Mouse (Mus musculus) adrenal gland, postnatal 36 days (tissue): ENCODE results near the gene Map3k20. TPM values are rescaled to one million over a fixed set of nuclear protein-coding genes. Genes with fewer than 3 reads are reported as not detected.

Experiments used
- DNase-seq, 2 experiments: peaks; one replicate each; pipeline ENCODE4 v3.0.0; 2021; ENCODE audit warnings: mixed read lengths in 1 of 2
- total RNA-seq, 2 experiments: library from RNA; stranded (reverse); gene quantifications; 2 replicates each; pipeline ENCODE4 v1.2.3; 2021

The Map3k20 gene
- total RNA-seq, 2 experiments from 2014 or later = 26.1 to 30.4 TPM

DNA sequence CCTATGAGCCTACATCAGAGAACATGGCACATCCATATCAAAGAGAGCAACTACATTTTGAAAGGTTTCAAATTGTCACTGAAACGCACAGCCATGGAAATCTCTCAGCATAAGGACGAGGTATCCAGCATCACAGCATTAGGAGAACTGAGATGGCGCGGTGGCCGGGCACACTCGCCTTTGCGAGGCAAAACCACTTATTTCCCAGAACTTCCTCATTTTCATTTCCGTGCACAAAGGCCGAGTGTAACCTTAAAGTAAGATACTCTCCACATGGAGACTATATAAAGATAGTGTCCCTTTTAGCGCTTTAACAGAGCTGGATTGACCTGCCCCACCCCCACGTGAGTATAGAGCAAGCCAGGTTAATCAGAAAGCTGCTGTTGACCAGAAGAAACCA lies 94.0 kb downstream of the Map3k20 start:
- DNase-seq = no peak

DNA sequence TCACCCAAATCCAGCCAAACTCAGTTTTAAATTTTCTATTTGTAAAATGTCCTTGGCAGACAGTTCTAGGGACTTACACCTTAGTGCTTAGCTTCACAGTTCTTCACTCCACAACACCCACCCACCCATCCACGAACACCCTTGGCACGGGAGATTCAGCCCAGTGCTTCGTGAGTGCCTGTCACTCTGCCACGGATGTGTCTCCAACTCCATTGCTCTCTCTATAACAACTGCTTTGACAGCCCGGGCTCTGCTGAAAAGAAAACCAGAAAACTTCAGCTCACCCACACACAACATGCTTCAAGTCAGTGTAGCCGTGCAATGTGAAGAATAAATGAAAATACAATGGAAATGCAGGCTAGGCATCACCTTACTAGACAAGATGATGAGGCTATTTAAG lies 97.2 kb downstream of the Map3k20 start:
- no peak for DNase-seq

DNA sequence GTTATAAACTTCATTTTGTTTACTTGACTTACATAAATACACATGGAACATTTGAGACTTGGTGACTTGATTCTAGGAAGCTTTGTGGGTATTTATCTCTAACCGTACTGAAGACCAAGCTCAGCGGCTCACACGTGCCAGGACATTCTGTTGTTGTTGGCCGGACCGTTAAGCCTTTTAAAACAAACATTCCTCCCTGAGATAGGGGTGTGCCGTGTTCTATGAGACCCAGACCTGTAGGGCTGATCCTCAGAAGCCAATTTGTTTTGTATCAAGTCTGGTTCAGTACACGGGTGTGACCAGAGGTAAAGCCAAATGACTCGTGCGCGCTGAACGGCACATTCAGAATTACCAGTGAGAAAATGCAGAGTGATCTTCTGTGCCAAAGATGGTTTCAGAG lies 97.9 kb downstream of the Map3k20 start:
- no peak for DNase-seq

DNA sequence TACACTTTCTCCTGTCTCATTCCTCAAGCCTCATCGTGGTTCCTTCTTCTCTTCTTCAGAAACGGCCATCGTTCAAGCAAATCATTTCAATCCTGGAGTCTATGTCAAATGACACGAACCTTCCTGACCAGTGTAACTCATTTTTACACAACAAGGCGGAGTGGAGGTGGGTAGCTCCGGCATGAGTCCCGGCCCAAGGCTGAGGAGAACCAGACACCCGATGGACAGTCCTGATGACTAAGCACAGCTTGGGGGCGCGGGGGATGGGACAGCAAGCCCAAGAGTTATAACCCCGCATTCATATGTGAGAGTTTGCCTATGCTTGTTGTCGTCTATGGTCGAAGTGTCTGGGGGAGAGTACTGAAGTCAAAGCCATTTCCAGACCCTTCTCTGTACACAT lies 104.0 kb downstream of the Map3k20 start:
- peak; percentile 51 to 64 for DNase-seq

DNA sequence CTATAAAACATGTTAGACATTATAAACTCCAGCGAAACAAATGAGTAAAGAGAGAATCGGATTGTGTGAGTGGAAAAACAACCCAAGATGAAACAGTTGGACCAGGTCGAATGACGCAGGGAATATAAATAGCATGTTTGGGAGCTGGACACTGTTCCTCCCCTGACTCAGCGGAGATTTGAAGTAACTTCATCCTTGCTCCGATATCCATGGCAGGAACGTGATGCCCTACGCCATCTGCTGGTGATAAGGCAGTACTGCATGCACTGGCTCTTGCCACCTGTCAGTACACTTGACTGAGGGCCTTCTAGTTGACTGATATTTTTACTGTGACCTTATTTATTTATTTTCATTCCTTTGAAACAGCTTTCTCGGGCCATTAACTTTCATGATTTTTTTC lies 104.5 kb downstream of the Map3k20 start:
- DNase-seq = peak; percentile 85 to 86

DNA sequence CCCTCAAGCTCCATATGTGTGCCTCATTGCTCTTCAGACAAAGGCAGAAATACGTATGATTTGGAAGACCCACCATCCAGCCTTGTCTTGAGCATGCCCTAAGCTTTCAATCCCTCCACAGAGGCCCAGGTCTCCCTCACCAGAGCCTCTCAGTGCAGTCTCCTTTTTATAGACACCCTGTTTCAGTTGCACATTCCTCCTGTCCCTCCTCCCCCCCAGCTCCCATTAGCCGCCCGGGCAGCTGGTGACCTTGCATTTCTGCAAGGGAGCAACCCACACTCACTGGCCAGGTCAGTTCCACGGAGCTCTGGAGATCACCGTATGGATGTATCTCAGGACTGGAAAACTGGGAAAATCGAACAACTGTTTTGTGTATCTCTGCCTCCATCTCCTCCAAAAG lies 105.0 kb downstream of the Map3k20 start:
- DNase-seq = peak; percentile 52 to 59

DNA sequence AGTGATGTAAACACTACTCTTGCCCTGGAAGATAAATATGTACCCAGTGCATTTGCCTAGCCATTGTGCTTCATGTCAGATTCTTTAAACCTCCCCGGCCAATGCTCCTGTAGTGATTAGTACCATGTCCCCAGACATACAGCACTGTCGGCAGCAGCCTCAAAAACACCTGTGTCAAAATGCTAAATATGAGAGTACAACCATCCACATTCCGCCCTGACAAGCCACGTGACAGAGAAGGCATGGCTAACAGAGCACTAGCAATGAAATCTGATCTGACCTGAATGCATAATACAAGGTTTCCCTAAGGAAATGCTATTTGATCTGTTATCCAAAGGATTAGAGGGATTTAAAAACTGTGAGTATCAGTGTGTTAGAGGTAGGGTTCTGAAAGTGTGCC lies 105.6 kb downstream of the Map3k20 start:
- DNase-seq = peak in 1 of 2 experiments; percentile 23

DNA sequence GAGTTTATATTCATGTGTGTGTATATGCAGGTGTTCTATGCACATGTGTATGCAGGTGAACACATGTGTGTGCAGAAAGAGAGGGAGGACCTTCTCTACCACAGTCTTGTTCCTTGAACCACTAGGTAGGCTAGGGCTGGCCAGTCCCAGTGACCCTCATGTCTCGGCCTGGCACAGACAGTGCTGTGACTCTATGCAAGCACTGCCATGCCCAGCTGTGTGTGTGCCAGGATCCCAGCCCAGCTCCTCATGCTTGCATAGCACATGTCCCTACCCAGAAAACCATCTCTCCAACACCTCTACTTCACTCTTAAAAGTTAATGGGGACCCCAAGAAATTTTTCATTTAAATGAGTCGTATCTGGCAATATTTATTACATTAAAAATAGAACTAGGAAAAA lies 106.3 kb downstream of the Map3k20 start:
- no peak for DNase-seq

DNA sequence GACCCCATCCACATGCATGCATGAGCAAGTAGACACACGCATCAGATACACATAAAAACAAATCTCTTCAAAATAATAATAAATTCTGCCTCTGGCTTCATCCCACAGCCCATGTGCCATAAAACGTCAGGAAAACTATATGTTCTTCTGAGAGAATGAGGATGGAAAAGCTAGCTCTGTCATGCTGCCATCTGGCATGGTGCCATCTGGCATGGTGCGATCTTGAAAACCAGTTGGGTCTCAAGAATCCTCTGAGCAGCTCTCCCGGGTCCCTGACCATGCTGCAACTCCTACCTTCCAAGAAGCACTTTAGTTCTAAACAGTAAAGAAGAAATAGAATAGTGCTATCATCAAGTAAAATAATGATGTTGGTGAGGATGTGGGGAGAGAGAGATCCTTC lies 106.9 kb downstream of the Map3k20 start:
- DNase-seq = peak in 1 of 2 experiments; percentile 17

DNA sequence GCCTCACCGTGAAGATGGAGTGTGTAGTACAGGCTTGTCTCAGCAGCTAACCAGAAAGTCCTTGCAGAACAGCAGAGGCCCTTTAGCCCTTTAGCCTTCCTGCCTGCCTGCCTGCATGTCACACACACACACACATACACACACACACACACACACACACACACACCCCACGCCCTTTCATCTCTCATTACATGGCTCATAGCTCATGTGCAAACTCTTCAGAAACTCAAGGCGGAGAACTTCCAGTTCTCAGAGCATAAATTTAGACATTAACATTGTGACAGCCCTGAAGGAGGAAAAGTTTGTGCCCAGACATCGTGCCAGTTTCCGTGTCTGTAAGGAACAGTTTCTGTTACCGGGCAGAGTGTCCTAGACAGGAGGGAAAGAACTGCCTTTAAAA lies 111.5 kb downstream of the Map3k20 start:
- no peak for DNase-seq

DNA sequence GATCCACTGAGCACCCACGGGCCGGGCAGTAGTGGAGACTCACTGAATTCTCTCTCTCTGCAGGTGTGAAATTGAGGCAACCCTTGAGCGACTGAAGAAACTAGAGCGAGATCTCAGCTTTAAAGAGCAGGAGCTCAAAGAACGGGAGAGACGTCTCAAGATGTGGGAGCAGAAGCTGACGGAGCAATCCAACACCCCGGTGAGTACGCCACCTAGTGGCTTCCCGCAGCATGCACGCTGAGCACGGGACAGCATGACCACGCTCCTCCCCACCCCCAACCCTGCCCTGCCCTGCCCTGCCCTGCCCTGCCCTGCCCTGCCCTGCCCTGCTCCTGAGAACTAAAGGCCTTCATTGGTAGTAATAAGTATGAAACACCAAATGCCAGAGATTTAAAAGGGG lies 112.8 kb downstream of the Map3k20 start:
- DNase-seq = peak; percentile 85 to 89

DNA sequence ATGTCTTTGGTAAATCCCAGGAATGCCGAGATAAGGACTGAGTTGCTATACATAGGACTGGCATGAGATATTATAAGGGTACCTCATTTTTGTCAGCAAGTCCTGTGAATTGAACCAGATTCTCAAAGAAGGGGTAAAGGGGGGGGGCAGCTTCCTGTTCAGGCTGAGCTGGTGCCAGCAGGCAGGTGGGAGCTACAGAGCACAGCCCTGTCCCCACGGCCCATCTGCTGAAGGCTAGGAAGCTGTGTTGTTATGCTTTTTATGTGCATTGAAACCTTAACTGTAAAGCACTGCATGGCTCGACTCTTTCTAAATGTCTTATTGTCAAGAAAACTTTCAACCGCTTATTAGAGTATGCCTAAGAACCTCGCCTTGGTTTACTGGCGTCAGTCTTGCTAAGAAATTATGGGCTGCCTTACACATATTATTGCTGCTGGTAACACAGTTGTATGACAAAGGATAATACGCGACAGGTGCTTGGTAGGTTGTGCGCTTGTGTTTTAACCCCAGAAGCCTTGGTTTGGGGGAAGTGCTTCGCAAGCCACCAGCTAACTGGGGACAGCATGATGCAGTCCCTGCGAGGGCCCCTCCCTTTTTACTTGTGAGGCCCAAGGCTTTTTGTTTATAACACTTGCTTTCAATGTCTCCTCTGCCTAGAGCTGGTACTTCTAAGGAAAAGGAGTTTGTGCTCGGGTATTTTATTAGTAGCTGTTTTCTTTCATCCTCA lies 114.2 kb downstream of the Map3k20 start:
- no peak for DNase-seq

DNA sequence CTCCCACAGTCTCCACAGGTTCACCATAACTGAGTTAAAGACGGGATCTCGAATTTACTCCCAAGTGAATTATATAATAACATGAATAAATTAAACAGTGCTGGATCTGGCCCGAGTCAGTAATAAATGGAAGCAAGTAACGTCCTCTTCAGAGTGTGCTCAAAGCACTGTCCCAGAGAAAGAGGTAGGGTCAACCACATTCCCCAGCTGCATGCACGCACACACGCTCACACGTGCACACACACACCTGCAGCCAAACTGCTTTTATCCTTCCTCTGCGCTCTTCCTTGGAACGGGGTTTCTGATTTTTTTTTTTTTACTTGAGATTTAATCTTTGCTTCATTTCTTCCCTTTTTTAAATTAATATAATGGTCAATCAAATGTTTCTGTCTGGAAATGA lies 115.9 kb downstream of the Map3k20 start:
- no peak for DNase-seq

DNA sequence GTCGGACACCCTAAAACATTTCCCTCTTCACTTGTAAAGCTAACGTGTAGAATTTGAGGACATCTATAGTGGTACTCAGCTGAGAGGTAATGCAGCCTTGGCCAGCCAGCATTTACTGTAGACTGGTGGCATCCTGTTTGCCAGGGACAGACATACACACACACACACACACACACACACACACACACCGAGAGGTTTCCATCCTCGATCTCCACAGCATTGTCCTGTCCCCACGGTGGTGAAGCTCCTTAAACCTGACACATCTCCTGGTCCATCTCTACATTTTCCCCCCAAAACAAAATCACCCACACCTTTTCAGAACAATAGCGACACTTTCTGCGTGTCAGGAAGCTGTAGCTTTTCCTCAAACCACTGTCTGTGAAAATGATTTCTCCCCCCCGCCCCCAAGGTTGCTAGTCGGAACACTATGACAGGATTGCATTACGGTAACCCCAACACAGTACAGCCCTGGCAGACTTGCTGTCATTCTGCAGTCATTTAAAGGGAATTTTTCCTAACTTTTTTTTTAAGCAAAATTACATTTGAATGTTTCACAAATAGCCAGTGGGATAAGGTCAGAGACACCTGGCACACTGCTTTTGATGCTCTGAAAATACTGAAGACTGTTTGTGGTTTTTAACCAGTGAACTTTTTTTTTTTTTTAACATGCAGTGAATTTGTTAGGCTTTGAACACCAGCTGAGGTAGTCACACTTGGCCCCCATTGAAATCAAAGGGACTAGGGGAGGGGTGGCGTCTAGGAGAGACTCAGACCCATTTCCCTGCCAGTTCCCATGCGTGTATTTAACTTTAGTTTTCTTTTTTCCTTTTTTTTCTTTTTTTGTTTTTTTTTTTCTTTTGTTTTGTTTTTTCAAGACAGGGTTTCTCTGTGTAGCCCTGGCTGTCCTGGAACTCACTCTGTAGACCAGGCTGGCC lies 120.5 kb downstream of the Map3k20 start:
- no peak for DNase-seq

DNA sequence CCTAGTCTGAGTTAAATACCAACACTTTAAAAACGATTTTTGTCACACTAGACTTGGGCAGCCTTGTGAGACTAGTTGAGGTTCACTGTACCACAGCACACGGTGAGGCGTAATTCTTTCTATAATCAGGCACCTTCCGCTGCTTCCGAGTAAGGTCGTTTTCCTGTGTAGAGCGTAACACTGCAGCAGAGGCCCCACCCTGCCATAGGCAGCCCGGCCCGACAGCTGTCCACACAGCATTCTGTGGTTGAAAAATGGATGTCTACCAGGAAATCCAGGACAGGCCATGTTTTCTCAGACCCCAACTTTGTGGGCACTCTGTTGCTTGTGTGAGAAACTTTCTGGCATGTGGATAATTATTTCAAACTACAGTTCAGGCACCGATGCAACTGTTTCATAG lies 121.3 kb downstream of the Map3k20 start:
- DNase-seq = no peak

DNA sequence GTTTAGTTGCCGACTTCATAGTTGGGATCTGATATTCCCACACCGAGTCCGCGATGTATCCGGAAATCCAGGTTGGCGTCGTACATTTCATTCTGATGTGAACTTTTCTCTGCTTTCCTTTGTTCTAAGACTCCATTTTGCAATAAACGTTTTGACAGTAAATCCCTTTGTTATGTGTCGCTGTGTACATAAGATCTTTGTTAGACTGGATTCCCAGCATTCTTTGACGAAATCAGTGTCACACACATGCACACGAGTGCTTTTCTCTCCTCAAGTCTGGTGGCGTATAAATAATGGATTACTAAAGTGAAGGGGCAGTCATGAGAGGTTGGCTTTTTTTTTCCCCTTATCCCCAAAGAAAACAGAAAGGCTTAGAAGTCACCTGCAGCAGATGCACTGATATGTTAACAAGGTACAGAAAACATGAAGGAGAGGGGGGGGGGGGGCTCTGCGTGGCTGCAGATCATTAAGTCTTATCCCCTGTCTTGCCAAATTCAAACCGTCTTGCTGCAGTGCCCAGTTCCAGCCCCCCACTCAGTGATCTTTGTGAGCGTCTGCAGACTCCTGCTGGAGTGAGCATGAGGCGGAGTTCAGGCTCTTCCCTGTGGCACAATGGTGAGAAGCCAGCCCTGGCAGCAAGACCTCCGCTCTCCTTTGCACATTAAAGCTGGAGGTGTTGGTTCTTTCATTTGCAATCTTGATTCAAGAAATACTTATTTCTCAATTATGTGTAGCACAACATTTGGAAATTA lies 122.1 kb downstream of the Map3k20 start:
- no peak for DNase-seq

DNA sequence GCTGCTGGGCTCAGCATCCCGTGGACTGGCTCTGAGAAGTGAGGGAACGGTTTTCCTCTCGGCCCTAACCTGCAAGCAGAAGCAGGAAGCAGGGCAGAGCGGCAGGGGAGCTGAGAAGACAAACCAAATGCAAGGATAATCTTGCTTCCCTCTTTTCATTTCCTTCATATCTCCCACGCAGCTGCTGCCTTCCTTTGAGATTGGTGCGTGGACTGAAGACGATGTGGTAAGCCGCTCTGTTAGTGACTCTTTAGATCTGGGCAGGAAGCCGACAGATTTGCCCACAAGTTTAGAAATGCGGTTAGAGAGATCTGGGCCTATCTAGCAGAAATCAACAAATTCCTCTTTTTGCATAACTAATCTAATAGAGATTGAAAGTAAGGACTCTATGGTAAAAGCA lies 124.5 kb downstream of the Map3k20 start:
- no peak for DNase-seq

DNA sequence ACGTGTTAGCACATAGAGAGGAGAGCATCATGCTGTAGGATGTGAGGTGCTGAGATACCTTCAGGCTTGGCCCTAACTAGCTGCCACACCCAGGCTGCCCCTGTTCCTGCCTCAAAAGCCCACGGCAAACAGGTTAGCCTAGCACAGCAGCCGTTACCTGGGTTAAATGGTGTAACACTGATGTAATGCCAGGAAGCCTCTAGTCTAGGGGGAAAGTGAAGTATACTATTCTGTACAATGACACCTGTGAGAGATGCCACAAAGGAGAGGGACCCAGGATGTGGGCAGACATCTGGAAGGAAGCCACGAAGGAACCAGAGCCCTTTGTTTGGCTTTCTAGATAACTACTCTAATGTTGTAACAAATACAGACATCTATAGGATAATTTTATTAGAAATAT lies 126.8 kb downstream of the Map3k20 start:
- DNase-seq = no peak

DNA sequence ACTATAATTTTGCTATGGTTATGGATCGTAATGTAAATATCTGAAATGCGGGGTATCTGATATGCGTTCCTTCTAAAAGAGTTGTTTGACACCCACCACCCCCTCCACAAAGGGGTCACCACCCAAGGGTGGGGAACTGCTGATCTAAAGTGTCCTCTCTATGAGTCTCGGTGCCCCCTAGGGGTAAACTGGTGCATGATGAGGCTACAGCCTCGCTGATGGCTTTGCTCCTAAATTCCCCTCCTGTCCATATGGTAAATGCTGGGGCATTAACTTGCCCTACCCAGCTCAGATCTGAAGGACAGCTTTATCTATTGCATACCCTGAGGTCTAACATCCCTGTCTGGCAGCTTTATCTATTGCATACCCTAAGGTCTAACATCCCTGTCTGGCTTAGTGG lies 130.0 kb downstream of the Map3k20 start:
- DNase-seq = no peak

DNA sequence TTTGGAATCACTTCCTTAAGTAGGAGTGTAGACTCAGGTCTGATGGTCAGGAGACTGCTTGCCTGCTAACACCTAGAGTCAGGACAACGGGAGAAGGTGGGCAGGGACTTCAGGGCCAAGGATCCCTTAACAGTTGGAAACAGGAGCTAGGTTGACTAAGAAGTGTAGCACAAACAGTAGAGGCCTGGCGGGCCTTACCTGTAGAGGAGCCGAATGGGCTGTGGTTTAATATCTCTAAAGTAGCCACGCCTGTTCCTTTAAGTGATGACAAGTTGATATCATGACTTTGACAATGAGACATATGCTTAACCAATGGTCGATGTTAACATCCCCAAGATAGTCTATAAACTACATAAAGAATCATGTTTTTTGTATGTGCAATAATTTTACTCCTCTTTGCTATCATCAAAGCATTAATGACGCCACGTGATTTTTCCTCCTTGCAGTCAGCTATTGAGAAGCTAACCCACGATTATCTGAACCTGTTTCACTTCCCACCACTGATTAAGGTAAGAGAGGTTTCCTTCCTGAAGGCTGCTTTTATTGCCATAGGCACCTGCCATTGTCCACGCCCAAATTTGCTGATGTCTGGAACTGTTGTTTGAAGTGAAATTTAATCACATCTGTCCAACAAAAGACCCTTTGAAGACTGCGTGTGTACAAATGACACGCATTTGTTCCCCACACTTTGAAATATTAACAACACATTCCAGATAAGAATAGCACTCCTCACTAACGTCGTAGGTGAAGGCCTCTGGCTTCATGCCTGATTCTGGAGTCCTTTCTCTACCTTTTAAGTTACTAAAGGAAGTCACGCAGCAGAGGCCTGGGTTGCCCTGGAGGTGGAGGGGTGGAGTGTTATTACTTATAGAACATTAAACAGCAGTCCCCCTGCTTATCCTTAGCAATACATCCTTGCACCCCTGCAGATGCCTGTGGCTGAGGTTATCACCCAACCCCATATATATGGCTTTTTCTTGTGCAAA lies 131.0 kb downstream of the Map3k20 start:
- DNase-seq = no peak

DNA sequence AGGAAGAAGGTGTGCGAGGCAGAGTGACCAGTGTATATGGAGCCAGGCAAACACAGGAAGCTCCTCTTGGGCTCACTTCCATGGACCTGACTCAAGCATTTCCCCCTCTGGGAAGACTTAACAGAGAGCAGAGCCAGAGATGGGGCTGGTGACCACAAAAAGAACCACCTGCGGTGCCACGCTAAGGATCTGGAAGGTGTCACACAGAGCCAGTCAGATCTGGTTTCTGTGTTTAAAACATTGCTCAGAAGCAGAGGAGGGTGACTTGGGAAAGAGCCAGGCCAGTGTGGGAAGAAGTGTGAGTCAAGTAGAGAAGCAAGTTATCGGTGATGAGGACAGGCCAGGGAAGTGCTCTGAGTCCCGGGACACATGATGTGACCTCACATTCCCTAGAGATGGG lies 135.1 kb downstream of the Map3k20 start:
- no peak for DNase-seq

DNA sequence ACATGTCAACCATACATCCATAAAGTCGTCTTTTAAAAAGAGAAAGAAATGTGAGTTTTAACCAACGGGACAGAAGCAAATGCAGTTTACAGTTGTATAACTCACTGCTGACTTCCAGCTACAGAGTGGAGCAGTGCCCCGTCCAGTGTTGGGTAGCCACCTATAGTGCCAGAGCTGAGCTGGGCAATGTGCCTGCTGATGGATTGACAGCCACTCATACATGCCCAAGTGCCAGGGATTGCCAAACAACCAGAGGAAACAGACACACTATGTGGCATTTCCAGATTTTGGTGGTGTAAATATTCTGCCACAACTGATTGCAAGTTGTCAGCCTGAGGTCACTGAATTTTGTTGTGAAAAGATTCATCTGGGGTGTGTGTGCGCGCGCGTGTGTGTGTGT lies 139.2 kb downstream of the Map3k20 start:
- DNase-seq = no peak
